Mouse (Mus musculus): ENCODE results near the gene Rcor1.

Gene Rcor1

DNA sequence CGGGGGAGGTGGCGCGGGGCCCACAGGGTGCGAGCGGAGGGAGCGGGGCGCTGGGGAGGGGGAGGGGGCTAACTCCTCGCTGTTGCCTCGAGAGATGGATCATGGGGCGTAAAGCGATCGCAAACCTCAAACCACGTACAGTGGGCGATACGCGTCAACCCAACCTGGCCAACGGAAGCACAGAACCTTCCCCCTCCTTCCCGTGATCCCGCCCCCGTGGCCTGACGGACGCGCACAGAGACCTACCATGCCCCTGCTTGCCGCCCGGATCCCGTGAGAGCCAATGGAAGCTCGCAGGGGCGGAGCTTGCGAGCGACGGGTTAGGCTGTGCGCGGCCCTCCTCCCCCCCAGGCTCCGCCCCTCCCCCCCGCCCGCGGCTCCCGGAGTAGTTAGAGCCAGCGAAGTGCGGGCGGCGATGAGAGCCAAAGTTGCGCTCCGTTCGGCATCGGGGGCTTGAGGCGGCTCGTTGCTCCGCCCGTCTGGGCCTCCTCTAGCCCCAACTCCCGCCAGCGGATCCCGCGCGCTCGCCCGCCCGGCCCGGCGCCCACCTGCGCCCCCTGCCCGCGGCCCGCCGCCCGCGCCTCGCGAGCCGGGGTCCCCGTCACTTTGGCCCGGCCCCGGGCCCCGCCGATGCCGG is at the start of gene Rcor1:
Gene Rcor1 (plus strand): TSS at position 376 of the 637 bp plus-strand sequence.
- DNase-seq, result peak; percentile 100

DNA sequence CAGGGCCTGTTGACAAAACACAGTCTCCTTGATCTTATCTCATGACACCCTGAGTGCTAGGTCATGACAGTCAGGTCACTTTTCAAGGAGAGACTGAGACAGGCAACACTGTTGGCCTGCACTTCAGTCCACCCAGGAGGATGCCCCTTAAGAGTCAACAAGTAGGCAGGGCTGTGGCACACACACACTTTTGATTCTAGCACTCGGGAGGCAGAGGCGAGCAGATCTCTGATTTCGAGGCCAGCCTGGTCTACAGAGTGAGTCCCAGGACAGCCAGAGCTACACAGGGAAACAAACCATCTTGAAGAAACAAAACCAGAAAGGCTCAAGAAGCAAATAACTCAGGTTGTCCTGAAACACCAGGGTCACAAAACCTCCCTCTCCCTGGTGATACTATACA is 49.7 kb upstream of the Rcor1 start:
- DNase-seq, result no peak

GRCm38 (mm10) chr12:110990500-110990899 is 48.7 kb upstream of the Rcor1 start:
- DNase-seq, result no peak

DNA sequence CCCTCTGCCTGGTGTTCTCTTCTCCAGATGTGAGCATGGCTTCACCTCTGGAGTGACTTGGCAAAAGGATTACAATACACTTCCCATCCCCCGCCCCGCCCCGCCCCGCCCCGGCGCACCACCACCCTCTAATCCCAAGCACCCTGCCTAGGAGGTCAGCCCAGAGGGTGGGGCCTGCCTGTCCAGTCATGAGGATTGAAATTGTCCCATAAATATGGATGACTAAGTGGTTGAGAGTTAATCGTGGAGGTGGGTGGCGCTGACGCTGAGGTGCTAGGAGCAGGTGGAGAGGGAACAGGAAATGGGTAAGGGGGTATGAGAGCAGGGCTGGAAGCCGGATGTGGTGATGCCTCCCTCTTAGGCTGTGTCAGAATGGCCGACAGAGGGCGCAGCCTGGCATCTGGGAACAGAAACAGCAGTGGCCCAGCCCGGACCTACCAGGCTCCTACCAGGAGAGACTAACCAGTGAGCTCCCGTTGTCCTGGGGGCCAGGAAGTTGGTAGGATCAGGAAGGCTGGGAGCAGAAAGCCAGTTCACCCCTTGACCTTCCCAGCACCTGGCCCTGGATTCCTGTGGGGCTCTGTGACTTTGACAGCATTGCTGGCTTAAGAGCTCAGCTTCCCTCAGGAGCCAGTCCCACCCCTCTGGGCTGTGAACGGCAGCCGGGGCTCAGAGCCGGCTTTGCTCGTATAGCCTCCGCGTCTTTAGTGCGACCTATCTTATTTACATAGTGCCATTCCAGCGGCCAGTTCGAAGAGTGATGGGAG is 47.6 kb upstream of the Rcor1 start:
- peak; percentile 41 for DNase-seq

DNA sequence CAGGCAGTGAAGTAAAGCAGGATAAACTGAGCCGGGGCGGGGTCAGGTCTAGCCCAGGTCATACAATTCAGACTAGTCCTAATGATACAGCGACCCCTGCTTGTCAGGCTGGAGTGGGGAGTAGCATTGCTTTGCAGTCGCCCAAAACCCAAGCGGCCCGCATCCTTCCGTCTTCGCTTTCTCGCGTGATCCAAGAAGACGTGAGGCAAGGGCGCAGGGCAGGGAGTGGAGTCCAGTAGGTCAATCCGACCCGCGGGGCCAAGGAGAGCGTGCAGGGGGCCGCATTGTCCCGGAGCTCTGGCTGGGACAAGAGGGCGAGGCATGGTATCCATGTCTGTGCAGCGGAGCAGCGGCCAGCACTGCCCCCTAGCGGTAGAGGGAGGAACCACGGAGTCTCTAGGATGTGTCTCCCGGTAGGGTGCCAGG is 47.0 kb upstream of the Rcor1 start:
- peak; percentile 88 for DNase-seq

- DNase-seq, result no peak
These were observed 46.4 kb upstream of the Rcor1 start for GRCm38 (mm10) chr12:110992771-110993170.

DNA sequence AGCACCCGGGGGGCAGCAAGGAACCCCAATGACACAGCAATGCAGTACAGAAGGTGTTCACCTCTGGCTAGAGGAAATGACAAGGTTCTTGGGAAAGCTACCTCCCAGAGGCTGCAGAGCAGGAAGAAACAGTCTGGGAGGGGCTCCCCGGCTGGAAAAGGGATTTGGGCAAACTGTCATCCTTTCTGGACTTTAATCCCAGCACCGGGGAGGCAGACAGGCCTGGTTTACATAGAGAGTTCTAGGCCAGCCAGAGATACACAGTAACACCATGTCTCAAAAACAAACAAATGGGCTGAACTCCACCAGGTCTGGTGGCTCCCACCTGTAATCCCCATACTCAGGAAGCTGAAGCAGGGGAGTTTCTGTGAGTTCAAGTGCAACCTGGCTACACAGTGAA is 45.9 kb upstream of the Rcor1 start:
- DNase-seq, result no peak

DNA sequence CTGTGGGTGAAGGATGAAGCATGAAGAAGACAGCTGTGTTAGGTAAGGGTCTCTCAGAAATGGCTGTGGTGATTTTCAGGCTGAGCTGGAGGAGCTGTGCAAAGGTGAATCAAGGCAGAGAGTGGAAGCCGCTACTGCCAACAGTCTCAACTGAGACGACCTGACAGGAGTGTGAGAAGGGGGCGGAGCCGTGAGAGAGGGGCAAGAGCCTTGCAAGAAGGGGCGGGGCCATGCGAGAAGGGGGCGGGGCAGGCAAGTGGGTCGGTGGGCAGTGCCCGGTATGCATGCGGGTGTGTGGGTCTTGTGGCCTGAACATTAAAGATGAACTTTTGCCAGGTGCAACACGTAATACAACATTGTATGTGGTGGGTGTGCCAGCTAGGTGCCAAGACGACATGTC is 44.5 kb upstream of the Rcor1 start:
- no peak for DNase-seq

DNA sequence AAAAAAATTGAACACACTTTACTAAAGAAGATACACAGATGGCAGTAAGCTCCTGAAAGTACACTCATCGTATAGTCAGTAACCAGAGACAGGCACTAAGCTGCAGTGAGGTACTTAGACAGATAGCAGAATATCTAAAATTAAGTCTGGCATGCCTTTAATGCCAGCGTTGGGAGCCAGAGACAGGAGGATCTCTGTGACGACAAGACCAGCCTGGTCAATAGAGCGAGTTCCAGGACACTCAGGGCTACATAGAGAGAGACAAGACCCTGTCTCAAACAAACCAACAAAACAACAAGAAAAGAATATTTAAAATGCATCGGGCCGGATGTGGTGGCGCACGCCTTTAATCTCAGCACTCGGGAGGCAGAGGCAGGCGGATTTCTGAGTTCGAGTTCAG is 41.1 kb upstream of the Rcor1 start:
- DNase-seq, result no peak

- DNase-seq, result no peak
These were observed 39.3 kb upstream of the Rcor1 start for GRCm38 (mm10) chr12:110999820-111000219.

GRCm38 (mm10) chr12:111000956-111001355 is 38.2 kb upstream of the Rcor1 start:
- DNase-seq, result no peak

- DNase-seq, result no peak
These were observed 35.0 kb upstream of the Rcor1 start for GRCm38 (mm10) chr12:111004142-111004541.

- no peak for DNase-seq
These were observed 33.3 kb upstream of the Rcor1 start for GRCm38 (mm10) chr12:111005803-111006202.

DNA sequence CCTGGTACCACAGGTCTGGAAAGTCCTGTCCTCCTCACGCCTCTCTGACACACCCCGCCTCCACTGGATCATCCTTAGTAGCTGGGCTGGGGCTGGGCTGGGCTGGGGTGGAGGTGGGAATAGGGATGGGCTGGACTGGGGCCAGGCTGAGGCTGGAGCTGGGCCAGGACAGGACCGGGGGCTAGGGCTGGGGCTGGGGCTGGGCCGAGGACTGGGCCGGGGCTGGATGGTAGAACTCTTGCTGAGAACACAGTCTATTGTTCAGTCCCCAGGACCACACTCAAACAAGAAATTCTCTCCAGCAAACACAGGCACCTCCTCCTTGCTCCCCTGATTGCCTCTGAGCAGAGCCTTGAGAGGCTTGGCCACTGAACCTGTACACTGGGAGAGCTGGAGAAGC is 32.8 kb upstream of the Rcor1 start:
- no peak for DNase-seq

- no peak for DNase-seq
These were observed 31.7 kb upstream of the Rcor1 start for GRCm38 (mm10) chr12:111007134-111008103.

DNA sequence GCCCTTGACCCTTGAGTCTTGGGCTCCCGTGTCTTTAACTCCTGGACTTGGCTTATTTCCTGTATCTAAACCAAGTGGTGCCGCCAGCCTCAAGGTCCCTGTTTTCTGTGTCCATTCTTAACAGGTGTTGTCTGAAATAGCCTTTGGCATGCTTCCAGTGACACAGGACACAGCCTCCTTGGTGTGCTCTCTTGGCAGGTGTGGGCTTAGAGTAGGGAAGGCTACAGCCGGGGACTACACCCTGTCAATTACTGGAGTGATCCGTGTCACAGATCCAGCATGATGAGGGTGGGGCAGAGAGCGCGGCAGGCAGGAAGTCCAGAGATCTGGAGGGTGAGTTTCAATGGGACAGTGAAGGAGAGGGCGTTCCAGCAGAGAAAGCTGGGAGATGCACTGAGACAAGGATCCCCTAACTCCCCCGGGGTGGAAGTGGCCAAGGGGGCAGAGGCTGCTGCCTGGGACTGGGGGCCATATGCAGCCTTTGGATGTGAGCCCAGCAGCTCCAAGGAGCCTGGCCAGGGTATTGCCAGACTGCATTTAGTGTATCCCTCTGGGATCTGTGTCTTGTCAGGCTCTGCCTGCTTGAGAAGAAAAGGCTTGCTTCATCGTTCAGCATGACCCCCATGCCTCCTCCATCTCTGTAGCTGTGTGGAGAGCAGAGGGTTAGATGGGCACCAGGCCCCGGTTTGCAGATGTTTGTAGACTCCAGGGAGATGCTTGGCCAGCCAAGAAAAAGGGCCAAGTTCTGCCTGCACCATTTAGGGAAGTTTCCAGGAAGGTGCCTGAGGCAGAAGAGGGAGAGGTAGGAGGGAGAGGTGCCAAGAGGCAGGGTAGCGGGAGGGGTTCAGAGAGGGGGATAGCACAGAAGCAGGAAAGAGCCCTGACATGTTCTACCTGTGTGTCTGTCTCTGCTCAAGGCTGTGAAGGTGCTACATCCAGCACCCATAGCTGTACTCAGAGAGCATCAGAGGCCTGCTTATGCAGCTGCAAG is 30.4 kb upstream of the Rcor1 start:
- DNase-seq, result no peak

GRCm38 (mm10) chr12:111009615-111010257 is 29.4 kb upstream of the Rcor1 start:
- no peak for DNase-seq

GRCm38 (mm10) chr12:111016807-111017206 is 22.3 kb upstream of the Rcor1 start:
- DNase-seq, result no peak

DNA sequence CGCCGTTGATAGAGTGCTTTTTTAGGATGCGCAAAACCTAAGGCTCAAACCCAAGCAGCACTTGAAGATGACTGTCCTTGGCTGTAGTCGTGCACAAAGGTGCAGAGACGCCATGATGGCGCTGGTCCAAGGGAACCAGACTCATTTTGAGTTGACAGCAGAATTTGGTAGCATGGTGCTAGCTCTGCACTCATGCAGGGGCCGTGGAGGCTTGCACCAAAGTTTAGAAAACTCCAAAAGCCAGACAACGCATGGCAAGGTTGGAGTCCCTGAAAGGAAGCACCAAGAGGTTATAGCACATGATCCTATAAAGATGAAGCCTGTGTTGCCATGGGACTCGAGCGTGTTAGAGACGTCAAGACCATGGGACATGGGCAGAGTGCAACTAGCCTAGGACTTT is 21.1 kb upstream of the Rcor1 start:
- no peak for DNase-seq

GRCm38 (mm10) chr12:111019086-111019485 is 20.1 kb upstream of the Rcor1 start:
- DNase-seq, result no peak

GRCm38 (mm10) chr12:111021138-111021537 is 18.0 kb upstream of the Rcor1 start:
- DNase-seq, result no peak

- DNase-seq, result no peak
These were observed 17.6 kb upstream of the Rcor1 start for GRCm38 (mm10) chr12:111021577-111021976.

All from layer of hippocampus, adult 9-11 months (tissue).